Mouse (Mus musculus) hindbrain, embryonic 16.5 days (tissue): ENCODE data around the gene Dclk2. TPM values are rescaled to one million over a fixed set of nuclear protein-coding genes. Genes with fewer than 3 reads are reported as not detected.
A peak's percentile ranks its signal among the peaks of the same experiment; 100 is the strongest.

Source experiments
- ATAC-seq: fragments of 200-750 bp; cut with Nextera tagmentation; 2 replicates; pipeline ENCODE4 v1.8.0; 2017; ENCODE audit warnings: moderate TSS enrichment, moderate library complexity
- H3K27ac ChIP-seq: fragments of 300-500 bp; sonication (generic); 2 replicates; pipeline ENCODE4 v1.5.1; 2014; ENCODE audit warnings: low read depth, mild to moderate bottlenecking, control low read depth, low read length, moderate library complexity
- H3K27me3 ChIP-seq: fragments of 300-500 bp; sonication (generic); replicated peaks from 2 replicates; pipeline ENCODE4 v1.6.1; 2014; ENCODE audit warnings: low read length; ENCODE audit not compliant: control insufficient read depth, insufficient read depth
- H3K36me3 ChIP-seq: fragments of 300-500 bp; sonication (generic); 2 replicates; pipeline ENCODE4 v1.6.1; 2014; ENCODE audit warnings: mild to moderate bottlenecking, low read length, moderate library complexity, mixed read lengths; ENCODE audit not compliant: control insufficient read depth, insufficient read depth
- H3K4me1 ChIP-seq: fragments of 300-500 bp; sonication (generic); 2 replicates; pipeline ENCODE4 v1.6.1; 2014; ENCODE audit warnings: low read depth, low read length; ENCODE audit not compliant: control insufficient read depth, insufficient read depth
- H3K4me2 ChIP-seq: fragments of 300-500 bp; sonication (generic); 2 replicates; pipeline ENCODE4 v1.6.1; 2014; ENCODE audit warnings: mild to moderate bottlenecking, low read length, control low read depth, moderate library complexity
- H3K4me3 ChIP-seq: fragments of 300-500 bp; sonication (generic); 2 replicates; pipeline ENCODE4 v1.5.1; 2014; ENCODE audit warnings: mild to moderate bottlenecking, low read length, control low read depth, moderate library complexity
- H3K9ac ChIP-seq: fragments of 300-500 bp; sonication (generic); 2 replicates; pipeline ENCODE4 v1.6.1; 2014; ENCODE audit warnings: low read depth, mild to moderate bottlenecking, control low read depth, low read length, moderate library complexity
- H3K9me3 ChIP-seq: fragments of 300-500 bp; sonication (generic); 2 replicates; pipeline ENCODE4 v1.6.1; 2014; ENCODE audit warnings: mild to moderate bottlenecking, low read length, moderate library complexity; ENCODE audit not compliant: control insufficient read depth
- WGBS: fragments of 180-500 bp; shearing (Covaris S2); extraction: QIAGEN DNeasy Blood & Tissue Kit; methylation state at CpG from one replicate; pipeline ENCODE4 v1.1.7; 2014; 5-methylcytosine and 5-hydroxymethylcytosine counted together
- polyA plus RNA-seq: library from polyadenylated mRNA; unstranded; fragments of >200 nt; fragmentation: Nextera tagmentation; extraction: Ambion mirVana; gene quantifications from 2 replicates; pipeline ENCODE4 v1.2.1, GENCODE M21; 2015

Dclk2 gene
- polyA plus RNA-seq, 1 experiment from 2014 or later: 74.9 TPM

GRCm38 (mm10) chr3:86820344-86820743 lies 100.3 kb downstream of the Dclk2 start:
- peaks cover 5% of the 10 kb centered on the region for H3K36me3 ChIP-seq
- no peak overlapping the region for H3K4me2 ChIP-seq
- no peak for ATAC-seq
- H3K9ac ChIP-seq: no peak overlapping the region
- H3K4me1 ChIP-seq: peaks cover 12% of the 10 kb centered on the region
- H3K27me3 ChIP-seq: no peaks in the 10 kb centered on the region
- no peaks in the 10 kb centered on the region for H3K9me3 ChIP-seq
- WGBS: 70% methylated on average over 10 of the region's 10 CpGs
- H3K4me3 ChIP-seq: no peak overlapping the region
- no peak overlapping the region for H3K27ac ChIP-seq

- Histone ChIP-seq H3K9ac (no peak overlapping the region), H3K36me3 (peaks cover 7% of the 10 kb centered on the region), H3K4me2 (no peak overlapping the region), H3K4me1 (peaks cover 12% of the 10 kb centered on the region), H3K27ac (0 out of 2 replicates have a peak overlapping the region, but pooled peaks have one; percentile 1), H3K27me3 (no peaks in the 10 kb centered on the region), H3K9me3 (no peaks in the 10 kb centered on the region), H3K4me3 (no peak overlapping the region)
- peak; percentile 4; the same call in 1 of the 2 replicates for ATAC-seq
- WGBS: 98% methylated on average over 6 of the region's 6 CpGs
These were observed 101.3 kb downstream of the Dclk2 start for GRCm38 (mm10) chr3:86819372-86819771.

GRCm38 (mm10) chr3:86818001-86818585 lies 102.6 kb downstream of the Dclk2 start:
- H3K4me1 ChIP-seq: peaks cover 12% of the 10 kb centered on the region
- peaks cover 10% of the 10 kb centered on the region for H3K36me3 ChIP-seq
- no peaks in the 10 kb centered on the region for H3K27me3 ChIP-seq
- ATAC-seq: peak; percentile 56; the same call in 1 of the 2 replicates
- H3K4me3 ChIP-seq: no peak overlapping the region
- no peaks in the 10 kb centered on the region for H3K9me3 ChIP-seq
- 35% methylated on average over 13 of the region's 13 CpGs for WGBS
- 0 out of 2 replicates have a peak overlapping the region, but pooled peaks have one; percentile 32 for H3K27ac ChIP-seq
- H3K9ac ChIP-seq: no peak overlapping the region
- H3K4me2 ChIP-seq: no peak overlapping the region

- Histone ChIP-seq H3K4me1 (peaks cover 4% of the 10 kb centered on the region), H3K9ac (no peak overlapping the region), H3K9me3 (no peaks in the 10 kb centered on the region), H3K36me3 (peaks cover 10% of the 10 kb centered on the region), H3K4me2 (no peak overlapping the region), H3K27ac (no peak overlapping the region), H3K27me3 (no peaks in the 10 kb centered on the region), H3K4me3 (no peak overlapping the region)
- peak; percentile 73 for ATAC-seq
- 26% methylated on average over 3 of the region's 3 CpGs for WGBS
These were observed 108.0 kb downstream of the Dclk2 start for GRCm38 (mm10) chr3:86812689-86813088.

GRCm38 (mm10) chr3:86810908-86811307 lies 109.7 kb downstream of the Dclk2 start:
- ATAC-seq: no peak
- Histone ChIP-seq H3K4me1 (peaks cover 4% of the 10 kb centered on the region; the same call in 1 of the 2 replicates), H3K9me3 (no peaks in the 10 kb centered on the region), H3K27ac (no peak overlapping the region), H3K36me3 (peaks cover 10% of the 10 kb centered on the region), H3K4me2 (no peak overlapping the region), H3K9ac (no peak overlapping the region), H3K27me3 (no peaks in the 10 kb centered on the region), H3K4me3 (no peak overlapping the region)
- 86% methylated on average over 5 of the region's 5 CpGs for WGBS

GRCm38 (mm10) chr3:86809646-86810045 lies 111.0 kb downstream of the Dclk2 start:
- WGBS: 64% methylated on average over 2 of the region's 2 CpGs
- no peaks in the 10 kb centered on the region for H3K9me3 ChIP-seq
- H3K9ac ChIP-seq: no peak overlapping the region
- no peak overlapping the region for H3K4me3 ChIP-seq
- peaks cover 4% of the 10 kb centered on the region; the same call in 1 of the 2 replicates for H3K4me1 ChIP-seq
- H3K36me3 ChIP-seq: peaks cover 14% of the 10 kb centered on the region
- H3K27me3 ChIP-seq: no peaks in the 10 kb centered on the region
- peak overlapping the region; percentile 56 for H3K27ac ChIP-seq
- no peak overlapping the region for H3K4me2 ChIP-seq
- no peak for ATAC-seq

GRCm38 (mm10) chr3:86809199-86809598 lies 111.5 kb downstream of the Dclk2 start:
- Histone ChIP-seq H3K9ac (no peak overlapping the region), H3K27ac (0 out of 2 replicates have a peak overlapping the region, but pooled peaks have one; percentile 56), H3K27me3 (no peaks in the 10 kb centered on the region), H3K4me3 (no peak overlapping the region), H3K9me3 (no peaks in the 10 kb centered on the region), H3K4me1 (peaks cover 4% of the 10 kb centered on the region; the same call in 1 of the 2 replicates), H3K4me2 (no peak overlapping the region), H3K36me3 (peaks cover 17% of the 10 kb centered on the region)
- no peak for ATAC-seq
- 78% methylated on average over 9 of the region's 9 CpGs for WGBS

- ATAC-seq: peak; percentile 71
- H3K4me2 ChIP-seq: no peak overlapping the region
- H3K9me3 ChIP-seq: no peaks in the 10 kb centered on the region
- WGBS: 66% methylated on average over 14 of the region's 14 CpGs
- peaks cover 4% of the 10 kb centered on the region; the same call in 1 of the 2 replicates for H3K4me1 ChIP-seq
- H3K9ac ChIP-seq: no peak overlapping the region
- H3K4me3 ChIP-seq: no peak overlapping the region
- H3K27me3 ChIP-seq: no peaks in the 10 kb centered on the region
- peaks cover 14% of the 10 kb centered on the region; the same call in 1 of the 2 replicates for H3K36me3 ChIP-seq
- H3K27ac ChIP-seq: peak overlapping the region; percentile 13; the same call in 1 of the 2 replicates
These were observed 112.7 kb downstream of the Dclk2 start for GRCm38 (mm10) chr3:86807750-86808467.

- Histone ChIP-seq H3K27ac (no peak overlapping the region), H3K36me3 (peaks cover 14% of the 10 kb centered on the region; the same call in 1 of the 2 replicates), H3K4me2 (no peak overlapping the region), H3K4me3 (no peak overlapping the region), H3K9ac (no peak overlapping the region), H3K9me3 (no peaks in the 10 kb centered on the region), H3K27me3 (no peaks in the 10 kb centered on the region), H3K4me1 (peaks cover 8% of the 10 kb centered on the region; the same call in 1 of the 2 replicates)
- no peak for ATAC-seq
- whole genome bisulfite sequencing: 92% methylated on average over 9 of the region's 9 CpGs
These were observed 113.8 kb downstream of the Dclk2 start for GRCm38 (mm10) chr3:86806834-86807233.
